Mouse (Mus musculus) ES-E14 (cell line): ENCODE data around the gene Fzr1.

Source experiments
- MAFK ChIP-seq: IDR thresholded peaks from 2 replicates; pipeline ENCODE4 v1.6.1; 2014; ENCODE audit warnings: mild to moderate bottlenecking, low read depth, low read length, inconsistent platforms; ENCODE audit not compliant: insufficient read depth
- ZC3H11A ChIP-seq: IDR thresholded peaks from 2 replicates; pipeline ENCODE4 v1.6.1; 2012; ENCODE audit warnings: low read depth, mild to moderate bottlenecking, inconsistent platforms, low read length, borderline replicate concordance
- ZNF384 ChIP-seq: IDR thresholded peaks from 2 replicates; pipeline ENCODE4 v1.6.1; 2012; ENCODE audit warnings: low read depth, low read length, inconsistent platforms

DNA sequence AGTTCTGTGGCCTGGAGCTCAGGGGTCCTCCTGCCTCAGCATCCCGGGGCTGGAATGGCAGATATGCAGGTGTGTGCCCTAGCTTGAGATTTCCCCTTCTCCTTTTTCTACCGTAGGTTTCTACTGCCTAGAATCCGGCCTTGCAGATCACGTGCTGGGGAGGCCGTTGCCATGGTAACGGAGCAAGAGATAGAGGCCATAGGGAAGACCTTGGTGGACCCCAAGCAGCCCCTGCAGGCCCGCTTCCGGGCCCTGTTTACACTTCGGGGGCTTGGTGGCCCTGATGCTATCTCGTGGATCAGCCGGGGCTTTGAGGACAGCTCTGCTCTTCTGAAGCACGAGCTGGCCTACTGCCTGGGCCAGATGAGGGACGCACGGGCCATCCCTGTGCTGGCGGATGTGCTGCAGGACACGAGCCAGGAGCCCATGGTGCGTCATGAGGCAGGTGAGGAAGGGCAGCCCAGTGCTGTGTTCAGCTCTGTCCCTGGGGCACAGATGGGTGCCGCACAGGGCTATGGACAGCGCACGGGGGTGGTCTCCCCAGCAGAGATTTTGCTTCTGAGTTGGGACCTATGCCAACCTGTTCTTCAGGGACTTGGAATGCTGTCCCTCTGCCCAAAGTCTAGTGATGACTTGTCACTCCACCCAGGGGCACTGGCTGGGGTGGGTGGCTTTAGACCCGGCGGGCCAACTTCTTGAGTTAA lies 7.4 kb upstream of the Fzr1 start:
- TF ChIP-seq ZNF384 (no peak), ZC3H11A (no peak), MAFK (no peak)
